14 mouse cellular contexts compared by ENCODE assay signal in the genomic region with DNA sequence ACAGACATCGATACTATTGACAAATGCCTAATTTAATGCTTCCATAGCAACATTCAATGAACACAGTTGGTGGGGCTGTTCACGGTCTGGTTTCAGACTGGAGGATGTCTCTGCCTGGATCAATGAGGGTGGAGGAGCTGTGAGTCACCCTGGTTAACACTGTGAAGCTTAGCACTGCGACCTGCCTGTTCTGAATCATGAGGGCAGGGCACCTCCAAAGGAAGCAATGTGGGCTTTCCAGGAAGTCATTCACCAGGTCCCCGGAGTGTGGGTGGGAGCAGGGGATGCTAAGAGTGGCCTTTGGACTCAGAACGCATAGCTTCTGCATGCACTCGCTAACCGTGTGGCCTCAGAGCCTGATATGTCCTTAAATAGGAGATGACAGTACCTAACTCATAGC. TPM values are rescaled to one million over a fixed set of nuclear protein-coding genes. Genes with fewer than 3 reads are reported as not detected.
DNase-seq lines count a peak whose midpoint lies in the region; ATAC-seq lines count a peak whose summit lies in the region.
"Had no signal": no experiment of that assay in that cellular context is flagged by ENCODE, and none has a peak within 500 bp of the region (broad histone marks: within the 10 kb centered on the region; RNA-seq: fewer than 3 reads in every experiment).

No protein-coding gene starts in this region.

- no peak overlapping the region for H3K4me2 ChIP-seq in hindbrain, embryonic 14.5 days (replicated peaks)
- H3K4me2 ChIP-seq: embryonic facial prominence, embryonic 12.5 days; liver, embryonic 13.5 days had no signal

- H3K9ac ChIP-seq in hindbrain, embryonic 14.5 days, result no peak overlapping the region
- H3K9ac ChIP-seq: embryonic facial prominence, embryonic 12.5 days; liver, embryonic 13.5 days had no signal

- DNase-seq in 3T3-L1 (ENCODE audit: low read depth, low spot score) (peak; percentile 67), adipocyte (ENCODE audit: low spot score) (no peak)
- peak; percentile 54 for DNase-seq in CD4-positive, CD25-positive, alpha-beta regulatory T cell, adult 2 months (ENCODE audit: low read depth, low spot score)
- peak; percentile 65 for DNase-seq in induced T-regulatory cell, adult 2 months (ENCODE audit: low read depth)
- DNase-seq in natural killer cell, adult 2 months (ENCODE audit: low spot score in 2 of 2), result peak; percentile 60 to 74
- no peak for DNase-seq in hindbrain, embryonic 14.5 days (ENCODE audit: low spot score)
- DNase-seq in embryo, embryonic 10 days (ENCODE audit: low spot score), result no peak
- DNase-seq: adrenal gland, postnatal 25 days; gastrocnemius, postnatal 10 days; heart, postnatal 36 days; liver, embryonic 13.5 days had no signal

- no peaks in the 10 kb centered on the region for H3K27me3 ChIP-seq in hindbrain, embryonic 14.5 days (ENCODE audit: control insufficient read depth, insufficient read depth, low read length)
- H3K27me3 ChIP-seq: embryonic facial prominence, embryonic 12.5 days; liver, embryonic 13.5 days had no signal

- no peak overlapping the region for H3K27ac ChIP-seq in hindbrain, embryonic 14.5 days
- H3K27ac ChIP-seq: embryonic facial prominence, embryonic 12.5 days; heart, embryonic 10.5 days; limb, embryonic 10.5 days; liver, embryonic 13.5 days had no signal

- 70% methylated on average over 7 of the region's 7 CpGs for WGBS in hindbrain, embryonic 14.5 days

- H3K4me1 ChIP-seq in hindbrain, embryonic 14.5 days (replicated peaks; ENCODE audit: control insufficient read depth, insufficient read depth, low read length), result no peaks in the 10 kb centered on the region
- H3K4me1 ChIP-seq: liver, embryonic 13.5 days had no signal

- H3K4me3 ChIP-seq in hindbrain, embryonic 14.5 days (replicated peaks; ENCODE audit: low read length), result no peak overlapping the region
- H3K4me3 ChIP-seq: embryonic facial prominence, embryonic 12.5 days; heart, embryonic 10.5 days; limb, embryonic 10.5 days; liver, embryonic 13.5 days had no signal

- no peaks in the 10 kb centered on the region for H3K36me3 ChIP-seq in hindbrain, embryonic 14.5 days (replicated peaks; ENCODE audit: control insufficient read depth, insufficient read depth)
- H3K36me3 ChIP-seq: embryonic facial prominence, embryonic 12.5 days; heart, embryonic 10.5 days; limb, embryonic 10.5 days; liver, embryonic 13.5 days had no signal

- no peak for ATAC-seq in hindbrain, embryonic 14.5 days (ENCODE audit: low FRiP score)

- H3K9me3 ChIP-seq in hindbrain, embryonic 14.5 days (ENCODE audit: control insufficient read depth, low read length), result no peaks in the 10 kb centered on the region
- H3K9me3 ChIP-seq: embryonic facial prominence, embryonic 12.5 days; heart, embryonic 10.5 days; limb, embryonic 10.5 days; liver, embryonic 13.5 days had no signal

RNA-seq across cellular contexts. Expression of gene Gm9887, which starts 44.5 kb away (rescaled TPM):
- 1.4 and 1.7 TPM in 2 replicates for polyA plus RNA-seq in hindbrain, embryonic 14.5 days (2014; fragmentation: Nextera tagmentation; extraction: Ambion mirVana)

RNA-seq across cellular contexts. Expression of gene Arf6, which starts 44.8 kb away (rescaled TPM):
- 34.5 and 36.5 TPM in 2 replicates for polyA plus RNA-seq in hindbrain, embryonic 14.5 days (2014; fragmentation: Nextera tagmentation; extraction: Ambion mirVana)

RNA-seq across cellular contexts. Expression of gene Nemf, which starts 59.8 kb away (rescaled TPM):
- 77.2 and 80.9 TPM in 2 replicates for polyA plus RNA-seq in hindbrain, embryonic 14.5 days (2014; fragmentation: Nextera tagmentation; extraction: Ambion mirVana)

Comparison
In these comparisons a context has a peak if more than half of its experiments do, and no peak if none do; other contexts are left out.
1. DNase-seq: peak in 3T3-L1 (single experiment), CD4-positive, CD25-positive, alpha-beta regulatory T cell, adult 2 months (single experiment), induced T-regulatory cell, adult 2 months (single experiment) and natural killer cell, adult 2 months (2 of 2); none in hindbrain, embryonic 14.5 days (single experiment), adipocyte (single experiment) and embryo, embryonic 10 days (single experiment).